Mouse (Mus musculus) frontal cortex, postnatal 14 days (tissue): ENCODE results near the gene Flg2.

Experiments
- DNase-seq, 2 experiments: peaks; one replicate each; pipeline ENCODE4 v3.0.0; 2022; ENCODE audit warnings: low spot score in 2 of 2

Flg2 gene

GRCm38 (mm10) chr3:93196978-93197377 lies at the start of gene Flg2:
Gene Flg2, plus strand, starts transcription at chr3:93197278.
- DNase-seq = no peak

- no peak for DNase-seq
Observed at GRCm38 (mm10) chr3:93162502-93162901, 34.6 kb upstream of the Flg2 start.

DNA sequence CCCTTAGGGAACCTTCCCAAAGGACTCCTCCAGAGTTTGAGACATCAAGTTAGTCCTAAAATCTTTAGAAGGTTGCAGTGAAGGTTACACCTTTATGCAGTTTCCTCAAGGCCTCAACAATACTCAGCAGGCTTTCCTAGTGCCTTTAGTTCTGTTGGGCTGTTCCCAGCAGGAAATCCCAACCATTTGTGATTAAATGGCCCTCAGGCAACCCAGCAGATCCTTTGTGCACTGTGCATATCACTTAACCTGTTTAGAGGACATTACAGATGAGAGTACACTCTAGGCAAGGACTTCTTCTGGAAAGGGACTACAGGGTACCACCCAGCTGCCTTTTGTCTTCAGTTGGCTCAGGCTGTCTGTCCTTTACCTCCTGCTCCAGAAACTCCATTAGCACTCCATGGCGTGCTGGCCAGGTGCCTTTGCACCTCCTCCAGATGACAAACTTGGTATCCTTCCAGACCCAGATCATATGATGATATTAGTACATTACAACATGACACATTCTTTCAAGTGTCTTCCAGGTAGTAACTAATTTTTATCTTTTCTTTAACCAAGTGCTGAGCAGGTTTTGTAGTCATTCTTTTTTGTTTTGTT lies 34.0 kb upstream of the Flg2 start:
- no peak for DNase-seq

DNA sequence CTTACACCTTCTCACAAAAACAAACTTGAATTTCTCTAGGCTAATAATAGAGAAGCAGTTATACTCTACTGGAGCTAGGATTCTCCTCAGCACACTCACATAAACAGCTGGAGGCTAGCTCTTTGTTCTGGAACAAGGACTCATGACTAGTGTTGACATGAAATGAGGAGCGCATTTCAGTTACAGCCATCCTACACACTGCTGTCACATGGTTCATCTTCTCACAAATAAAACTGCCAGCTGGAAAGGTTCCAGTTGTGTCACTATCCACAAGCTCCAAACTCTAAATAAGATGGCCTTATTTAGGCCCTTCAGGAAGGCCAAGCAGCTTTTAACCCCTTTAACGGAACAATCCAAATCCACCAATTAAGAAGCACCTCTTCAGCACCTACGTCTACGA lies 16.2 kb upstream of the Flg2 start:
- no peak for DNase-seq

DNA sequence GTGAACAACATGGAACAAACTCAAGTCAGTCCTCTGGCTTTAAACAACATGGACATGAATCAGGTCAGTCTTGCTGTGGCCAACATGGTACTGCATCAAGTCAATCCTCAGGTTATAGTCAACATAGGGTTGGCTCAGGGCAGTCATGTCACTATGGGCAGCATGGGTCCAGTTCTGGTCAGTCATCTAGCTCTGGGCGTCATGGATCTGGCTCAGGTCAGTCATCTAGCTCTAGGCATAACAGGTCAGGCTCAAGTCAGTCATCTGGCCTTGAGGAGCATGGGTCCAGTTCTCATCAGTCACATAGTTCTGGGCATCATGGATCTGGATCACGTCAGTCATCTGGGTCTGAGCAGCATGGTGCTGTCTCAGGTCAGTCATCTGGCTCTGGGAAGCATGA lies 4.9 kb downstream of the Flg2 start:
- DNase-seq = no peak

DNA sequence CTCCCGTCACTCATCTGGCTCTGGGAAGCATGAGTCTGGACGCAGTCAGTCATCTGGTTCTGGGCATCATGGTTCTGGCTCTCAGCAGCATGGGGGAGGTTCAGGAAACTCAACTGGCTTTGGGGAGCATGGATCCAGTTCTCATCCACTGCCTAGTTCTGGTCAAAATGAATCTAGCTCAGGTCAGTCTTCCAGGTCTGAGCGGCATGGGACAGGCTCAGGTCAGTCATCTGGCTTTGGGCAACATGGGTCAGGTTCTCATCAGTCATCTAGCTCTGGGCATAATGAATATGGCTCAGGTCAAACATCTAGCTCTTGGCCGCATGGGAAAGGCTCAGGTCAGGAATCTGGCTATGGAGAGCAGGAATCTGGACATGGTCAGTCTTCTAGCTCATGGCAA lies 5.4 kb downstream of the Flg2 start:
- DNase-seq = no peak
